Mouse (Mus musculus): ENCODE measurements at regions not wholly inside any gene's neighbourhood (a gene's known extent, or its start where the extent isn't known, plus 50 kb on each side); places are given as distances from the start of the nearest gene placed in this dataset.

GRCm38 (mm10) chr2:137821344-137821916, 434.9 kb upstream of the Btbd3 start:
- TF ChIP-seq POLR2A (IDR thresholded peaks at IDR 0.05; ENCODE audit: insufficient read depth, low read length) (no peak), CTCF (IDR thresholded peaks at IDR 0.05; ENCODE audit: low read depth, low read length) (no peak), EP300 (IDR thresholded peaks at IDR 0.05; ENCODE audit: insufficient read depth, low read depth, low read length) (no peak)
